Mouse (Mus musculus) embryonic fibroblast, embryonic 13.5 days (primary cell): ENCODE results near the gene Meig1.

Experiments
- CTCF ChIP-seq: IDR thresholded peaks from 2 replicates; pipeline ENCODE4 v1.5.1; 2011; ENCODE audit warnings: mild to moderate bottlenecking, control low read depth, low read length, moderate library complexity, borderline replicate concordance; ENCODE audit not compliant: insufficient read depth
- POLR2A ChIP-seq: IDR thresholded peaks from 2 replicates; pipeline ENCODE4 v1.6.1; 2011; ENCODE audit warnings: low read depth, mild to moderate bottlenecking, control low read depth, low read length, moderate library complexity

GRCm38 (mm10) chr2:3415676-3416075 is 6.8 kb downstream of the Meig1 start:
- TF ChIP-seq POLR2A (no peak), CTCF (no peak)
